Mouse (Mus musculus): ENCODE data around the gene Tbx6. TPM values are rescaled to one million over a fixed set of nuclear protein-coding genes. Genes with fewer than 3 reads are reported as not detected.

Gene Tbx6
- polyA plus RNA-seq, 2 experiments from 2014 or later, result 2.7 to 2.8 TPM

DNA sequence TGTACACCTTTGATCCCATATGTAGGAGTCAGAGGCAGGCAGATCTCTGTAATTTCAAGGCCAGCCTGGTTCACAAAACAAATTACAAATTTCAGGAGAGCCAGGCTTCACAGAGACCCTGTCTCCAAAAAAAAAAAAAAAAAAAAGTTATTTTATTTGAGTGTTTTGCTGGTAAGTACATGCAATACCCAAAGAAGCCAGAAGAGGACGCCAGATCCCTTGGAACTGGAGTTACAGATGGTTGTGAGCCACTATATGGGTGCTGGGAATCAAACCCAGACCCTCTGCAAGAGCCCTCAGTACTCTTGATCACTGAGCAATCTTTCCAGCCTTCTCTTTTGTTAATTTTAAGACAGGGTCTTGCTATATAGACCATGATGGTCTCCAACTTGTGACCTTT lies 37.5 kb downstream of the Tbx6 start:
- no peak for ATAC-seq

DNA sequence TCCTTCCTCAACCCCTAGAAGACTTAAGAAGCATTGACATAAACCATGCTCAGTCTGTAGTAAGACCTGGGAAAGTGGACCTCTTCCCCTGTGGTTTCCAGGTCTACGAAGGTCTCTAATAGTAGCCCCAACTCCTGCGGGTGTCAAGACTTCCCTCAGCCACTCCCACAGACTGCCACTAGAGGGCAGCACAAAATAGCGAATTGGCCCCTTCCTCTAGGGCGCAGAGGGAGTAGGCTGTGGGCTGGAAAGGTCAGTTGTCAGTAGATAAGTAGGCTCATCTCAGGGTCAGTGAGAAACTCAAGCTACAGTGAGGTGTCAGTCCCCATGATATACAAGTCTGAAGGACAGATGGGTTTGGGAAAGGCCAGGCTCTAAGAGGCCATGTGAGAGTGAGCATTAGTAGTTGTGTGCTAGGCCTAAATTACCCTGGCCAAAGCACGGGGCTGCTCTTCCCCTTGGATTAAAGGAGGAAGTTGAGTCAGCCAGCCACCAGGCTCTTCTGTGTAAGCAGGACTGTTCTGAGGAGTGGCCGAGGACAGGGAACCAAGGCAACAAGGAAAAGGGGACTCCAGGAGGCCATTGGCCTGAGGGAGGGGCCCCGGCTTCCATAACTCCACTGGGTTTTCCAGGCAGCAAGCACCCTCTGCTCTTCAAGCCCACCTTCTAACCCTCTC lies 40.7 kb downstream of the Tbx6 start:
- ATAC-seq, result peak; percentile 54

GRCm38 (mm10) chr7:126822741-126823140 lies 41.5 kb downstream of the Tbx6 start:
- no peak for ATAC-seq

GRCm38 (mm10) chr7:126823202-126823711 lies 42.0 kb downstream of the Tbx6 start:
- ATAC-seq, result no peak

- ATAC-seq, result no peak
Measured at GRCm38 (mm10) chr7:126823940-126824339, 42.7 kb downstream of the Tbx6 start.

- ATAC-seq, result no peak
Measured at GRCm38 (mm10) chr7:126825403-126825802, 44.1 kb downstream of the Tbx6 start.

DNA sequence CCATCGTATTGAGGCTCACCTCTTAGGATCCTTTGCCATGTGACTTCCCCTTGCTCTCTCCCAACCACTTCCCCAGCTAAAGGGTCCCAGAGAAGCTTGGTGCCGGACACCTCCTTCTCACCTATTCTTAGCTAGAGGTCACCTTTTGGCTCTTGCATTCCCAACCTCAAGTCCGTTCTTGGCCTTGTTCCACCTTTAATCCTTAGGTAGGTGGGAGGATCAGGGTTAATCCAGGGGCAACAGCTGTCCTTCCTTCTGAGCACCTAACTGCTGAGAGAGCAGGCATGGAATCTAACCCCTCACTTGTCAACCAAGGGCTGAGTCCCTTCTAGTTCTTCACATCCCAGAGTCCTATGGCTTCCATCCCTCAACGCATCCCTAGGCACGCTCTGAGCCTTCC lies 44.7 kb downstream of the Tbx6 start:
- ATAC-seq, result no peak

- no peak for ATAC-seq
Measured at GRCm38 (mm10) chr7:126831539-126831938, 50.3 kb downstream of the Tbx6 start, which contains the start of gene 4930451I11Rik. Gene 4930451I11Rik (minus strand): TSS chr7:126831639.

GRCm38 (mm10) chr7:126832036-126832598 lies 50.8 kb downstream of the Tbx6 start:
- peak; percentile 85 for ATAC-seq

DNA sequence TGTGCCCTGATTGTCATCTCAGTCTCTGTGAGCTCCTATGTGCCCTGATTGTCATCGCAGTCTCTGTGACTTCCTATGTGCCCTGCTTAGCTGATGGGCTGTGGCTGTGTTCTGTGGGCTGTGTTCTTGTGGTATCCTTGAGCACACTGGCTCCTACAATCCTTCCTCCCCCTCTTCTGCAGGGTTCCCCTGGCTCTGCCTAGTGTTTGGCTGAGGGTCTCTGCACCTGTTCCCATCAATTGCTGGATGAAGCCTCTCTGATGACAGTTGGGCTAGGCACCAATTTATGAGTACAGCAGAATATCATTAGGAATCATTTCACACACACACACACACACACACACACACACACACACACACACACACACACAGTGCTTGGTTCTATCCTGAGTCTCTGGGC lies 52.0 kb downstream of the Tbx6 start:
- ATAC-seq, result no peak

Other genes with a start within 250 kb of the Tbx6 start
- 100 to 1,000 TPM; 207 to 260 TPM for gene Eif3c, start 215.1 kb upstream of the Tbx6 start, polyA plus RNA-seq (2017; shearing (Covaris generic))
- under 1 TPM; 0.80 to 0.98 TPM for gene Apobr, start 196.5 kb upstream of the Tbx6 start, polyA plus RNA-seq (2017; shearing (Covaris generic))
- gene Cln3, start 195.7 kb upstream of the Tbx6 start, polyA plus RNA-seq (2017; shearing (Covaris generic)), result 10 to 100 TPM; 42.7 to 46.2 TPM
- gene Il27, start 186.5 kb upstream of the Tbx6 start, polyA plus RNA-seq (2017; shearing (Covaris generic)), result not detected
- under 1 TPM in 1 of 2 experiments, not detected in 1; 0.54 TPM for gene Nupr1, start 150.6 kb upstream of the Tbx6 start, polyA plus RNA-seq (2017; shearing (Covaris generic))
- gene Sgf29, start 132.2 kb upstream of the Tbx6 start, polyA plus RNA-seq (2017; shearing (Covaris generic)), result 100 to 1,000 TPM in 1 of 2 experiments, 10 to 100 TPM in 1; 73.9 to 103 TPM
- gene Sult1a1, start 105.1 kb upstream of the Tbx6 start, polyA plus RNA-seq (2017; shearing (Covaris generic)), result under 1 TPM in 1 of 2 experiments, not detected in 1; 0.42 TPM
- 100 to 1,000 TPM in 1 of 2 experiments, 10 to 100 TPM in 1; 90.0 to 201 TPM for gene Bola2, start 86.1 kb upstream of the Tbx6 start, polyA plus RNA-seq (2017; shearing (Covaris generic))
- gene Slx1b, start 85.7 kb upstream of the Tbx6 start, polyA plus RNA-seq (2017; shearing (Covaris generic)), result 10 to 100 TPM in 1 of 2 experiments, 1 to 10 TPM in 1; 9.7 to 10.0 TPM
- gene Coro1a, start 73.7 kb upstream of the Tbx6 start, polyA plus RNA-seq (2017; shearing (Covaris generic)), result 1,000 to 10,000 TPM; 2,153 to 2,681 TPM
- gene Mapk3, start 21.9 kb upstream of the Tbx6 start, polyA plus RNA-seq (2017; shearing (Covaris generic)), result 10 to 100 TPM; 12.7 to 22.3 TPM
- gene Gdpd3, start 15.1 kb upstream of the Tbx6 start, polyA plus RNA-seq (2017; shearing (Covaris generic)), result 100 to 1,000 TPM; 144 to 253 TPM
- gene Ypel3, start 4.5 kb upstream of the Tbx6 start, polyA plus RNA-seq (2017; shearing (Covaris generic)), result 100 to 1,000 TPM; 101 to 105 TPM
- gene Ppp4c, start 11.0 kb downstream of the Tbx6 start, polyA plus RNA-seq (2017; shearing (Covaris generic)), result 100 to 1,000 TPM; 133 to 149 TPM
- gene Fam57b, start 16.2 kb downstream of the Tbx6 start, polyA plus RNA-seq (2017; shearing (Covaris generic)), result not detected
- not detected for gene 4930451I11Rik, start 50.2 kb downstream of the Tbx6 start, polyA plus RNA-seq (2017; shearing (Covaris generic))
- gene Doc2a, start 65.9 kb downstream of the Tbx6 start, polyA plus RNA-seq (2017; shearing (Covaris generic)), result not detected
- 10 to 100 TPM; 10.5 to 18.4 TPM for gene Hirip3, start 80.5 kb downstream of the Tbx6 start, polyA plus RNA-seq (2017; shearing (Covaris generic))
- gene Ino80e, start 80.9 kb downstream of the Tbx6 start, polyA plus RNA-seq (2017; shearing (Covaris generic)), result 10 to 100 TPM; 54.8 to 82.2 TPM
- 10 to 100 TPM; 16.8 to 19.5 TPM for gene Taok2, start 103.2 kb downstream of the Tbx6 start, polyA plus RNA-seq (2017; shearing (Covaris generic))
- gene Tmem219, start 141.4 kb downstream of the Tbx6 start, polyA plus RNA-seq (2017; shearing (Covaris generic)), result 10 to 100 TPM; 43.7 to 56.1 TPM
- gene Kctd13, start 147.4 kb downstream of the Tbx6 start, polyA plus RNA-seq (2017; shearing (Covaris generic)), result 1 to 10 TPM; 7.7 to 8.4 TPM
- under 1 TPM in 1 of 2 experiments, not detected in 1; 0.46 TPM for gene Asphd1, start 168.1 kb downstream of the Tbx6 start, polyA plus RNA-seq (2017; shearing (Covaris generic))
- gene Sez6l2, start 169.1 kb downstream of the Tbx6 start, polyA plus RNA-seq (2017; shearing (Covaris generic)), result under 1 TPM; 0.17 to 0.58 TPM
- gene Cdipt, start 194.4 kb downstream of the Tbx6 start, polyA plus RNA-seq (2017; shearing (Covaris generic)), result 100 to 1,000 TPM; 119 to 136 TPM
- gene Cdiptos, start 194.6 kb downstream of the Tbx6 start, polyA plus RNA-seq (2017; shearing (Covaris generic)), result 1 to 10 TPM in 1 of 2 experiments, under 1 TPM in 1; 0.37 to 1.5 TPM
- gene Mvp, start 233.1 kb downstream of the Tbx6 start, polyA plus RNA-seq (2017; shearing (Covaris generic)), result 10 to 100 TPM; 12.5 to 18.3 TPM
- gene Pagr1b, start 235.0 kb downstream of the Tbx6 start, polyA plus RNA-seq (2017; shearing (Covaris generic)), result not detected
- 10 to 100 TPM; 39.6 to 56.7 TPM for gene Pagr1a, start 235.9 kb downstream of the Tbx6 start, polyA plus RNA-seq (2017; shearing (Covaris generic))
- 10 to 100 TPM; 26.4 to 31.8 TPM for gene Gm42742, start 239.6 kb downstream of the Tbx6 start, polyA plus RNA-seq (2017; shearing (Covaris generic))
- 1 to 10 TPM in 1 of 2 experiments, not detected in 1; 2.1 TPM for gene Prrt2, start 239.7 kb downstream of the Tbx6 start, polyA plus RNA-seq (2017; shearing (Covaris generic))
- 10 to 100 TPM; 19.0 to 19.1 TPM for gene Maz, start 245.6 kb downstream of the Tbx6 start, polyA plus RNA-seq (2017; shearing (Covaris generic))